9 mouse cellular contexts compared by ENCODE assay signal in the genomic region with DNA sequence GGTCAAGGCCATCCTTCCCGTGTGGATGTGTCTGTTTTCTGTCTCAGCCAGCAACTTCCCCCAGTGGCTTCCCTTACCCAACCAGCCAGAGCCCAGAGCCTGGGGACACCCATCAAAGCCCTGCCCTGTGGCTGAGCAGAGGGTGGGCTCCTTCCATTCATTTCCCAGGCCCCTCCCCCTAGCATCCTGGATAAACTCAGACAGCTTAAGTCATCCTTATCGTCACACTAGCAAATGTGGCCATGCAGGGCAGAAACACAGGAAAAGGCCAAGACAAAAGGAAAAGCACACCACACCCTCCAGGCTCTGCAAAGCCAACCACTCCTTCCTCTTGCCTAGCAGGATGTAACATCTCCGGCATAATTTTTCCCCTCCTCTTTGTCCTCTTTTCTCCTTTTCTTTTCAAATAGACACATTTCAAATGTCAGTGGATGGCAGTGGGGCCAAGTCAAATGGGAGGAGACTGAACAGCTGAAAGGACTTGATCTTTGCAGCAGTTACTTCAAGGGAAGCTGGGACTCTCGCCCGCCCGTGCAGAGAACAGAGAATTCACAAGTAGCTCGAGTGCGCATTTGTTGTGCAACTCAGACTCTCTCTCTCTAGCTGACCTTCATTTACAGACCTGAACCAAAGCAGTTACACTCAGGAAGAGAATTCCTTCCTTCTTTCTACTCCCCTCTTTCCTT. TPM values are rescaled to one million over a fixed set of nuclear protein-coding genes. Genes with fewer than 3 reads are reported as not detected.
DNase-seq lines count a peak whose midpoint lies in the region; ATAC-seq and TF ChIP-seq lines count a peak whose summit lies in the region.
"Had no signal": no experiment of that assay in that cellular context is flagged by ENCODE, and none has a peak within 500 bp of the region (broad histone marks: within the 10 kb centered on the region; RNA-seq: fewer than 3 reads in every experiment).

No protein-coding gene starts in this region.

- WGBS in intestine, embryonic 16.5 days: 53% methylated on average over 8 of the region's 8 CpGs
- WGBS in intestine, embryonic 15.5 days: 47% methylated on average over 8 of the region's 8 CpGs
- 35% methylated on average over 8 of the region's 8 CpGs for whole genome bisulfite sequencing in hindbrain, embryonic 15.5 days
- 19% methylated on average over 8 of the region's 8 CpGs for WGBS in lung, adult 2 months
- 37% methylated on average over 8 of the region's 8 CpGs for WGBS in stomach, embryonic 16.5 days

- H3K9me3 ChIP-seq in intestine, embryonic 16.5 days (ENCODE audit: control insufficient read depth, low read length): 0 out of 2 replicates have a peak, but pooled peaks cover 2% of the 10 kb centered on the region
- no peaks in the 10 kb centered on the region for H3K9me3 ChIP-seq in intestine, embryonic 15.5 days
- H3K9me3 ChIP-seq in hindbrain, embryonic 15.5 days: peaks cover 4% of the 10 kb centered on the region; the same call in 1 of the 2 replicates
- H3K9me3 ChIP-seq in stomach, embryonic 16.5 days (replicated peaks; ENCODE audit: control insufficient read depth, low read length): 0 out of 2 replicates have a peak, but pooled peaks cover 3% of the 10 kb centered on the region
- H3K9me3 ChIP-seq: G1E had no signal

- 0 out of 2 replicates have a peak, but pooled peaks have one; percentile 5 for TF ChIP-seq POLR2A in lung, adult 2 months (IDR thresholded peaks at IDR 0.05; ENCODE audit: borderline replicate concordance, extremely low read depth, low read depth, low read length)

- H3K9ac ChIP-seq in intestine, embryonic 16.5 days (ENCODE audit: low read depth, low read length): no peak overlapping the region
- no peak overlapping the region for H3K9ac ChIP-seq in intestine, embryonic 15.5 days
- H3K9ac ChIP-seq in hindbrain, embryonic 15.5 days: no peak overlapping the region
- 0 out of 2 replicates have a peak overlapping the region, but pooled peaks have one; percentile 16 for H3K9ac ChIP-seq in stomach, embryonic 16.5 days (ENCODE audit: low read length)

- TF ChIP-seq CTCF in lung, adult 2 months (IDR thresholded peaks at IDR 0.05; ENCODE audit: insufficient read depth, low read length): no peak

- ATAC-seq in intestine, embryonic 16.5 days: peak; percentile 26; the same call in 1 of the 2 replicates
- ATAC-seq in intestine, embryonic 15.5 days: no peak
- ATAC-seq in hindbrain, embryonic 15.5 days (ENCODE audit: low FRiP score, low read depth): peak; percentile 79; the same call in 1 of the 2 replicates
- peak; percentile 47; the same call in 1 of the 2 replicates for ATAC-seq in stomach, embryonic 16.5 days (ENCODE audit: insufficient read depth, low FRiP score)

- H3K27me3 ChIP-seq in intestine, embryonic 16.5 days (replicated peaks; ENCODE audit: control insufficient read depth, insufficient read depth, low read length): no peaks in the 10 kb centered on the region
- H3K27me3 ChIP-seq in intestine, embryonic 15.5 days (replicated peaks): no peaks in the 10 kb centered on the region
- no peaks in the 10 kb centered on the region for H3K27me3 ChIP-seq in hindbrain, embryonic 15.5 days
- H3K27me3 ChIP-seq in stomach, embryonic 16.5 days (ENCODE audit: control insufficient read depth, insufficient read depth, low read length): no peaks in the 10 kb centered on the region

- peak overlapping the region; percentile 15; the same call in 1 of the 2 replicates for H3K27ac ChIP-seq in intestine, embryonic 16.5 days (ENCODE audit: low read length)
- H3K27ac ChIP-seq in intestine, embryonic 15.5 days: no peak overlapping the region
- H3K27ac ChIP-seq in hindbrain, embryonic 15.5 days (replicated peaks): peak overlapping the region; percentile 51
- H3K27ac ChIP-seq in stomach, embryonic 16.5 days (ENCODE audit: low read length): peak overlapping the region; percentile 64

- no peaks in the 10 kb centered on the region; the same call in 1 of the 2 replicates for H3K4me1 ChIP-seq in intestine, embryonic 16.5 days (ENCODE audit: control insufficient read depth, insufficient read depth, low read length)
- H3K4me1 ChIP-seq in intestine, embryonic 15.5 days (replicated peaks): no peaks in the 10 kb centered on the region; the same call in 1 of the 2 replicates
- H3K4me1 ChIP-seq in hindbrain, embryonic 15.5 days (replicated peaks): no peaks in the 10 kb centered on the region
- peaks cover 3% of the 10 kb centered on the region; the same call in 1 of the 2 replicates for H3K4me1 ChIP-seq in lung, adult 2 months (ENCODE audit: control insufficient read depth, insufficient read depth, low read length)
- peaks cover 13% of the 10 kb centered on the region for H3K4me1 ChIP-seq in stomach, embryonic 16.5 days (ENCODE audit: control insufficient read depth, insufficient read depth, low read length)

- H3K4me2 ChIP-seq in intestine, embryonic 16.5 days (ENCODE audit: low read depth, low read length): no peak overlapping the region
- no peak overlapping the region for H3K4me2 ChIP-seq in intestine, embryonic 15.5 days (replicated peaks)
- H3K4me2 ChIP-seq in hindbrain, embryonic 15.5 days: no peak overlapping the region
- H3K4me2 ChIP-seq in stomach, embryonic 16.5 days (ENCODE audit: low read depth, low read length): peak overlapping the region; percentile 24; the same call in 1 of the 2 replicates

- no peaks in the 10 kb centered on the region for H3K36me3 ChIP-seq in intestine, embryonic 16.5 days (ENCODE audit: control insufficient read depth, insufficient read depth, low read length)
- no peaks in the 10 kb centered on the region for H3K36me3 ChIP-seq in intestine, embryonic 15.5 days
- no peaks in the 10 kb centered on the region for H3K36me3 ChIP-seq in hindbrain, embryonic 15.5 days
- no peaks in the 10 kb centered on the region for H3K36me3 ChIP-seq in stomach, embryonic 16.5 days (ENCODE audit: control insufficient read depth, insufficient read depth, low read length)
- H3K36me3 ChIP-seq: G1E had no signal

- peak; percentile 5 to 6 for DNase-seq in gastrocnemius, adult 8-10 months (ENCODE audit: low spot score in 2 of 2)
- DNase-seq in lung, adult 2 months: peak; percentile 16
- no peak for DNase-seq in spleen, postnatal 10 days (ENCODE audit: low spot score in 2 of 2)
- no peak for DNase-seq in frontal cortex, adult 2 months (ENCODE audit: extremely low spot score in 1 of 2, low spot score in 1 of 2)

- H3K4me3 ChIP-seq in intestine, embryonic 16.5 days (ENCODE audit: low read length): no peak overlapping the region
- no peak overlapping the region for H3K4me3 ChIP-seq in intestine, embryonic 15.5 days (replicated peaks)
- no peak overlapping the region for H3K4me3 ChIP-seq in hindbrain, embryonic 15.5 days
- H3K4me3 ChIP-seq in lung, adult 2 months (replicated peaks; ENCODE audit: extremely low read depth, low read depth, low read length): no peak overlapping the region
- no peak overlapping the region for H3K4me3 ChIP-seq in stomach, embryonic 16.5 days (replicated peaks; ENCODE audit: low read length)

RNA-seq across cellular contexts. Expression of a gene that starts 38.0 kb away (rescaled TPM):
- polyA plus RNA-seq in intestine, embryonic 16.5 days (2015; fragmentation: Nextera tagmentation; extraction: Ambion mirVana): 23.0 and 23.7 TPM in 2 replicates
- polyA plus RNA-seq in intestine, embryonic 15.5 days (2015; fragmentation: Nextera tagmentation; extraction: Ambion mirVana): 28.3 and 31.1 TPM in 2 replicates
- total RNA-seq in gastrocnemius, adult 8-10 months (2022): 1 to 10 TPM; 3.3 to 4.3 (median 4.1) TPM
- 28.8 and 31.5 TPM in 2 replicates for polyA plus RNA-seq in hindbrain, embryonic 15.5 days (2015; fragmentation: Nextera tagmentation; extraction: Ambion mirVana)
- polyA plus RNA-seq in lung, adult 2 months (2012; rRNA removed): 21.6 and 27.8 TPM in 2 replicates
- 26.7 and 29.9 TPM in 2 replicates for polyA plus RNA-seq in stomach, embryonic 16.5 days (2015; fragmentation: Nextera tagmentation; extraction: Ambion mirVana)
- polyA plus RNA-seq in frontal cortex, adult 2 months (2012; rRNA removed): 9.9 and 16.7 TPM in 2 replicates

Comparison
In these comparisons a context has a peak if more than half of its experiments do, and no peak if none do; other contexts are left out.
1. DNase-seq: peak in gastrocnemius, adult 8-10 months (2 of 2) and lung, adult 2 months (single experiment); none in spleen, postnatal 10 days (0 of 2) and frontal cortex, adult 2 months (0 of 2).